Mouse (Mus musculus) kidney, adult 2 months (tissue): ENCODE measurements around the gene Nsg2.

Experiments
- CTCF ChIP-seq: fragments of 200-500 bp; conservative IDR thresholded peaks from 2 replicates; pipeline ENCODE4 v1.5.1; 2011; ENCODE audit warnings: low read depth, mild to moderate bottlenecking, control low read depth, low read length, moderate library complexity, mixed read lengths; ENCODE audit not compliant: insufficient read depth, insufficient read length
- POLR2A ChIP-seq: fragments of 200-500 bp; IDR thresholded peaks from one replicate; pipeline ENCODE4 v1.6.1; 2011; ENCODE audit warnings: low read depth, low read length, control low read depth

DNA sequence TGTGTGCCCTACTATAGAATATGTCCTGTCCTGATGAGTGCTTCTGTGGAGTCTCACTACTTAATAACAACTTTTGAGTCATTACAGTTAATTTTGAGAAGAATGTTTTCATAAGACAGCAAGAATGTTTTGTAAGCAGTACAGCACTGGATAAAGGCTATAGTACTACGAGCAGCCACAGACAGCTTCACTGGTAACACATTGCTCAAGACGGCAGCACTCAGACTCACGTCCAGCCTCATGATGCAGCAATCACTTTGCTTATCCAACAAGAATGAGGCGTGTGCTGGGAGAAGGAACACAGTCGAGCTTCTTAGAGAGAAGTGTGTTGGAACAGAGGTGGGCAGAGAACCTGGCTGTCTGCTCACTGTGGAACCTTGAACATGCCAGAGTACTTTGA is 24.1 kb upstream of the Nsg2 start:
- no peak for TF ChIP-seq CTCF
- TF ChIP-seq POLR2A: no peak
